Mouse (Mus musculus) intestine, postnatal 0 days (tissue): ENCODE results near the gene 0610010K14Rik. TPM values are rescaled to one million over a fixed set of nuclear protein-coding genes. Genes with fewer than 3 reads are reported as not detected.
A peak's percentile ranks its signal among the peaks of the same experiment; 100 is the strongest.

Experiments
- ATAC-seq: fragments of 200-750 bp; cut with Nextera tagmentation; 2 replicates; pipeline ENCODE4 v1.8.0; 2017; ENCODE audit warnings: mild to moderate bottlenecking, moderate TSS enrichment, moderate library complexity
- H3K27ac ChIP-seq: fragments of 300-500 bp; sonication (generic); 2 replicates; pipeline ENCODE4 v1.5.1; 2014; ENCODE audit warnings: mild to moderate bottlenecking, low read depth, low read length, moderate library complexity
- H3K27me3 ChIP-seq: fragments of 300-500 bp; sonication (generic); replicated peaks from 2 replicates; pipeline ENCODE4 v1.6.1; 2014; ENCODE audit warnings: low read length, mixed read lengths; ENCODE audit not compliant: control insufficient read depth, insufficient read depth
- H3K36me3 ChIP-seq: fragments of 300-500 bp; sonication (generic); 2 replicates; pipeline ENCODE4 v1.6.1; 2014; ENCODE audit warnings: mild to moderate bottlenecking, moderate library complexity; ENCODE audit not compliant: control insufficient read depth, insufficient read depth
- H3K4me1 ChIP-seq: fragments of 300-500 bp; sonication (generic); replicated peaks from 2 replicates; pipeline ENCODE4 v1.6.1; 2014; ENCODE audit warnings: antibody characterized with exemption, low read length, mixed read lengths; ENCODE audit not compliant: control insufficient read depth, insufficient read depth
- H3K4me2 ChIP-seq: fragments of 300-500 bp; sonication (generic); replicated peaks from 2 replicates; pipeline ENCODE4 v1.6.1; 2014; ENCODE audit warnings: low read depth, mild to moderate bottlenecking, moderate library complexity
- H3K4me3 ChIP-seq: fragments of 300-500 bp; sonication (generic); 2 replicates; pipeline ENCODE4 v1.5.1; 2014; ENCODE audit warnings: low read depth, low read length
- H3K9ac ChIP-seq: fragments of 300-500 bp; sonication (generic); 2 replicates; pipeline ENCODE4 v1.6.1; 2014; ENCODE audit warnings: mild to moderate bottlenecking, low read depth, low read length
- H3K9me3 ChIP-seq: fragments of 300-500 bp; sonication (generic); 2 replicates; pipeline ENCODE4 v1.6.1; 2016; ENCODE audit warnings: mixed run types; ENCODE audit not compliant: control insufficient read depth
- CTCF ChIP-seq: sonication (generic); IDR thresholded peaks from 2 replicates; pipeline ENCODE4 v1.5.1; 2016; ENCODE audit warnings: low read depth, mild to moderate bottlenecking, control low read depth, antibody characterized with exemption, moderate library complexity
- WGBS: fragments of 180-500 bp; shearing (Covaris S2); extraction: QIAGEN DNeasy Blood & Tissue Kit; methylation state at CpG from one replicate; pipeline ENCODE4 v1.1.7; 2014; 5-methylcytosine and 5-hydroxymethylcytosine counted together
- polyA plus RNA-seq: library from polyadenylated mRNA; unstranded; fragments of >200 nt; fragmentation: Nextera tagmentation; extraction: Ambion mirVana; gene quantifications from 2 replicates; pipeline ENCODE4 v1.2.1, GENCODE M21; 2015

0610010K14Rik gene
- polyA plus RNA-seq, 1 experiment from 2014 or later, result 72.7 TPM

GRCm38 (mm10) chr11:70210681-70211080, 27.0 kb downstream of the 0610010K14Rik start:
- H3K4me3 ChIP-seq, result no peak overlapping the region
- no peaks in the 10 kb centered on the region; the same call in 1 of the 2 replicates for H3K36me3 ChIP-seq
- no peaks in the 10 kb centered on the region for H3K9me3 ChIP-seq
- H3K27ac ChIP-seq, result no peak overlapping the region
- H3K4me2 ChIP-seq, result no peak overlapping the region
- H3K27me3 ChIP-seq, result peaks cover 14% of the 10 kb centered on the region
- H3K4me1 ChIP-seq, result 0 out of 2 replicates have a peak, but pooled peaks cover 7% of the 10 kb centered on the region
- no peak for ATAC-seq
- no peak for TF ChIP-seq CTCF
- H3K9ac ChIP-seq, result no peak overlapping the region
- WGBS, result 87% methylated on average over 2 of the region's 2 CpGs

- Histone ChIP-seq H3K4me1 (no peaks in the 10 kb centered on the region), H3K36me3 (no peaks in the 10 kb centered on the region), H3K27ac (no peak overlapping the region), H3K27me3 (0 out of 2 replicates have a peak, but pooled peaks cover under 1% of the 10 kb centered on the region), H3K4me2 (no peak overlapping the region), H3K9ac (no peak overlapping the region), H3K9me3 (no peaks in the 10 kb centered on the region), H3K4me3 (no peak overlapping the region)
- TF ChIP-seq CTCF, result no peak
- no peak for ATAC-seq
- WGBS, result 61% methylated on average over 5 of the region's 5 CpGs
These were observed 28.8 kb downstream of the 0610010K14Rik start for GRCm38 (mm10) chr11:70208778-70209388.

- no peaks in the 10 kb centered on the region for H3K36me3 ChIP-seq
- no peaks in the 10 kb centered on the region for H3K4me1 ChIP-seq
- no peaks in the 10 kb centered on the region for H3K9me3 ChIP-seq
- 81% methylated on average over 7 of the region's 7 CpGs for WGBS
- H3K27ac ChIP-seq, result no peak overlapping the region
- H3K27me3 ChIP-seq, result no peaks in the 10 kb centered on the region
- no peak for ATAC-seq
- H3K4me3 ChIP-seq, result no peak overlapping the region
- TF ChIP-seq CTCF, result no peak
- H3K9ac ChIP-seq, result no peak overlapping the region
- no peak overlapping the region for H3K4me2 ChIP-seq
These were observed 30.4 kb downstream of the 0610010K14Rik start for GRCm38 (mm10) chr11:70207283-70207682.

DNA sequence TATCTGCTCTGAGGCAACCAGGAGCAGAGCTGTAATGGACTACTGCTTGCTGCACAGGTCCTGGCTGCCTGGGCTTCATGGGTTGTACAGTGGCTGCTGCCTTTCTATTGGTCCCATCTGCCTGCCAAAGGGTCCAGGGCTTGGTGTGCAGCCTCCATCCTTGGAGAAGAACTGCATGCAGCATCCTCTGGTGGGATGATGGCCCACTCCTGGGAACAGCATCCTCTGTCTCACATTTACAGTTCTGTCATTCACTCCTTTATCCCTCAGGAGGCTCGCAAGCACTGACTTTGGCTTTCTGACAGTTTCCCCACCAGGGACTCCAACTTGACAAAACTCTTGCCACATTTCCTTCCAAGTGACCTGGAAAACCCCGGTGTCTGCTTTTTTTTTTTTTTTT, 30.9 kb downstream of the 0610010K14Rik start:
- TF ChIP-seq CTCF, result no peak
- Histone ChIP-seq H3K27ac (no peak overlapping the region), H3K4me2 (no peak overlapping the region), H3K9me3 (no peaks in the 10 kb centered on the region), H3K9ac (no peak overlapping the region), H3K4me3 (no peak overlapping the region), H3K4me1 (no peaks in the 10 kb centered on the region), H3K36me3 (no peaks in the 10 kb centered on the region), H3K27me3 (no peaks in the 10 kb centered on the region)
- ATAC-seq, result no peak
- 78% methylated on average over 2 of the region's 2 CpGs for WGBS

DNA sequence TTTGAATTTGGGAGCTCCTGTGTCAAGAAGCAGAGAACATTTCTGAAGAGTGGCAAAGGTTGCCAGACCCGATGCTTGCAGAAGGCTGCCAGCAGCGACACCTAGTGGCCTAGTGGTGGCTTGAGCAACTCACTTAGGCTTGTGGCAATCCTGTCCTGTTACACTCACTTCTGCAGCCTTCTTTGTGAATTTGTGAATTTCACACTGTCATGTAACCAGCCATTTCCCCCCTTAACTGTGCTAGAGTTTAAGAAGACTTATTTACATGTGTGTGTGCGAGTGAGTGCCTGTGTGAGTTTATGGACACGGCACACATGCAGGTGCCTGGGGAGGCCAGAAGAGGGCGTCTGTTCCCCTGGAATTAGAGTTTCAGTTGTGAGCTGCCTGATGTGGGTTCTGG, 36.0 kb downstream of the 0610010K14Rik start:
- H3K27ac ChIP-seq, result no peak overlapping the region
- H3K27me3 ChIP-seq, result no peaks in the 10 kb centered on the region
- no peaks in the 10 kb centered on the region for H3K4me1 ChIP-seq
- H3K9me3 ChIP-seq, result no peaks in the 10 kb centered on the region
- H3K9ac ChIP-seq, result no peak overlapping the region
- peak; percentile 95 for TF ChIP-seq CTCF
- H3K4me2 ChIP-seq, result no peak overlapping the region
- no peak overlapping the region for H3K4me3 ChIP-seq
- WGBS, result 42% methylated on average over 5 of the region's 5 CpGs
- H3K36me3 ChIP-seq, result no peaks in the 10 kb centered on the region
- ATAC-seq, result peak; percentile 19; the same call in 1 of the 2 replicates

DNA sequence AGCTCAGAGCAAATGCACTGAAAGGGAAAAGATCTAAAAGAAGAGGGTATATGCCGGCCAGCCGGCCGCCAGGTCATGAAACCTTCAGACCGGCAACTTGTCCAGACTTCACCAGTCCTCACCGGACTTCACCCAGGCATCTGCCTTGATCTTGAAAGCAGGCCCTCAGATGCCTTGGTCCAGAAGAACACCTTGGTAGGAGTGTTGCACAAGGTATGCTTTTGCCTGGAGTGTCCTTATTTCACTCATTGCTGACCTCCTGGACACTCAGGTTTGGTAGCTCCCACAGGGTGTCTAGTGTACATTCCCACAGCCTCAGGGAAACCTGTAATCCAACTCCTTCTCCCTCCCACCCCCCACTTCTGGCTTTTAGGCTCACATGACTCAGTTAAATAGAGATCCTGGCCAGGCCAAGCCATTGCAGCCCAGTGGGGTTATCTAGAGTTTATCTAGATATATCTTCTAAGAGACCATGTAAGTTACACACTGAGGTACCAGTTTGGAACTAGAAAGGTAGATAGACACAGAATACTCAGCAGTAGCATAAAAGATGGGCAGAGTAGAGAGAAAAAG, 37.6 kb downstream of the 0610010K14Rik start:
- H3K27ac ChIP-seq, result no peak overlapping the region

More for the DNA sequence above, 37.6 kb downstream of the 0610010K14Rik start:
- Histone ChIP-seq H3K9me3 (no peaks in the 10 kb centered on the region), H3K4me3 (no peak overlapping the region), H3K4me2 (no peak overlapping the region), H3K36me3 (no peaks in the 10 kb centered on the region), H3K4me1 (no peaks in the 10 kb centered on the region), H3K9ac (no peak overlapping the region), H3K27me3 (no peaks in the 10 kb centered on the region)
- no peak for TF ChIP-seq CTCF
- no peak for ATAC-seq
- WGBS, result 94% methylated on average over 5 of the region's 5 CpGs
